Mouse (Mus musculus) ZHBTc4 (cell line): ENCODE results near the gene Bbox1.

Source experiments
- DNase-seq: peaks from one replicate; pipeline ENCODE4 v3.0.0-alpha.2; 2011; ENCODE audit warnings: low read depth, low spot score

The Bbox1 gene

GRCm38 (mm10) chr2:110274160-110274559 lies 40.2 kb downstream of the Bbox1 start:
- DNase-seq = no peak

- no peak for DNase-seq
Observed at GRCm38 (mm10) chr2:110269281-110269680, 45.1 kb downstream of the Bbox1 start.

GRCm38 (mm10) chr2:110232252-110232651 lies 82.1 kb downstream of the Bbox1 start:
- peak; percentile 5 for DNase-seq

- DNase-seq = no peak
Observed at GRCm38 (mm10) chr2:110230753-110231152, 83.6 kb downstream of the Bbox1 start.

GRCm38 (mm10) chr2:110229143-110230087 lies 84.9 kb downstream of the Bbox1 start:
- DNase-seq = peak; percentile 81

- no peak for DNase-seq
Observed at GRCm38 (mm10) chr2:110226421-110226820, 87.9 kb downstream of the Bbox1 start.

- DNase-seq = no peak
Observed at GRCm38 (mm10) chr2:110225969-110226368, 88.4 kb downstream of the Bbox1 start.

- DNase-seq = no peak
Observed at GRCm38 (mm10) chr2:110222793-110223192, 91.6 kb downstream of the Bbox1 start.

GRCm38 (mm10) chr2:110220492-110220891 lies 93.9 kb downstream of the Bbox1 start:
- no peak for DNase-seq

- no peak for DNase-seq
Observed at GRCm38 (mm10) chr2:110215685-110216058, 98.7 kb downstream of the Bbox1 start.

- no peak for DNase-seq
Observed at GRCm38 (mm10) chr2:110214991-110215684, 99.2 kb downstream of the Bbox1 start.

GRCm38 (mm10) chr2:110214278-110214677 lies 100.1 kb downstream of the Bbox1 start:
- no peak for DNase-seq
